Mouse (Mus musculus): ENCODE results near the gene Zfp3.

DNA sequence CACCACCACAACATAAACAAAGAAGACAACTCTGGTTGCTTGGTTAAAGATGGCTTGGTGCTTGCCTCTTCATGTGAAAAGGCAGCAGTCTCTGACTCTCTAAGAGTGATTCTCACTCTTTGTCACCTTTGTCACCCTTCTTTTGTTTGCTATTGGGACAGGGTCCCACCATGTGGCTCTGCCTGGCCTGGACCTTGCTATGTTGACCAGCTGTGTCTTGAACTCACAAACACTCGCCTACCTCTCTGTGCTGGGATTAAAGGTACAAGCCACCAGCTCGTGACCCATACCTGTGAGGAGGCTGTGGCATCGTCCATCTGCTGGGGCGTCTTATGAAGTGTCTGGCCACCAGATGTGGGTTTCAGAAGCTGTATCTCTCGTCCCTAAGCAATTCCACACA, 30.8 kb upstream of the Zfp3 start:
- TF ChIP-seq CTCF (IDR thresholded peaks at IDR 0.05; ENCODE audit: extremely low read depth, insufficient read length, insufficient replicate concordance, low read depth, low read length): no peak
- TF ChIP-seq POLR2A (IDR thresholded peaks at IDR 0.05; ENCODE audit: low read depth, low read length): no peak

Measured in small intestine, adult 2 months (tissue).